Mouse (Mus musculus) midbrain, embryonic 11.5 days (tissue): ENCODE data around the gene Nfam1. TPM values are rescaled to one million over a fixed set of nuclear protein-coding genes. Genes with fewer than 3 reads are reported as not detected.

Experiments used
- ATAC-seq: fragments of 200-750 bp; cut with Nextera tagmentation; 2 replicates; pipeline ENCODE4 v1.8.0; 2017; ENCODE audit warnings: moderate TSS enrichment, moderate library complexity; ENCODE audit not compliant: low FRiP score
- DNase-seq: peaks from one replicate; pipeline ENCODE4 v3.0.0; 2015; ENCODE audit warnings: low spot score; ENCODE audit errors: missing footprints
- H3K27ac ChIP-seq: fragments of 300-500 bp; sonication (generic); 2 replicates; pipeline ENCODE4 v1.5.1; 2014; ENCODE audit warnings: low read depth, low read length
- H3K27me3 ChIP-seq: fragments of 300-500 bp; sonication (generic); 2 replicates; pipeline ENCODE4 v1.6.1; 2014; ENCODE audit warnings: mild to moderate bottlenecking, low read length, moderate library complexity, mixed read lengths; ENCODE audit not compliant: control insufficient read depth, insufficient read depth
- H3K36me3 ChIP-seq: fragments of 300-500 bp; sonication (generic); 2 replicates; pipeline ENCODE4 v1.6.1; 2014; ENCODE audit warnings: mild to moderate bottlenecking, low read length, moderate library complexity, mixed read lengths; ENCODE audit not compliant: control insufficient read depth, insufficient read depth
- H3K4me1 ChIP-seq: fragments of 300-500 bp; sonication (generic); 2 replicates; pipeline ENCODE4 v1.6.1; 2014; ENCODE audit warnings: low read length; ENCODE audit not compliant: control insufficient read depth, insufficient read depth
- H3K4me2 ChIP-seq: fragments of 300-500 bp; sonication (generic); 2 replicates; pipeline ENCODE4 v1.6.1; 2014; ENCODE audit warnings: mild to moderate bottlenecking, moderate library complexity
- H3K4me3 ChIP-seq: fragments of 300-500 bp; sonication (generic); 2 replicates; pipeline ENCODE4 v1.5.1; 2014; ENCODE audit warnings: low read depth, low read length
- H3K9ac ChIP-seq: fragments of 300-500 bp; sonication (generic); 2 replicates; pipeline ENCODE4 v1.6.1; 2014; ENCODE audit warnings: low read length
- H3K9me3 ChIP-seq: fragments of 300-500 bp; sonication (generic); 2 replicates; pipeline ENCODE4 v1.6.1; 2016; ENCODE audit warnings: low read length; ENCODE audit not compliant: control insufficient read depth
- WGBS: fragments of 180-500 bp; shearing (Covaris S2); extraction: QIAGEN DNeasy Blood & Tissue Kit; methylation state at CpG from one replicate; pipeline ENCODE4 v1.1.7; 2014; 5-methylcytosine and 5-hydroxymethylcytosine counted together
- microRNA-seq: library from miRNA; unstranded; fragments of <30 nt; microRNA quantifications from one replicate; pipeline ENCODE4, GENCODE M21; 2017
- polyA plus RNA-seq: library from polyadenylated mRNA; unstranded; fragments of >200 nt; fragmentation: Nextera tagmentation; extraction: Ambion mirVana; gene quantifications from 2 replicates; pipeline ENCODE4 v1.2.1, GENCODE M21; 2014

Nfam1 gene
- polyA plus RNA-seq, 1 experiment from 2014 or later = 4.0 TPM

GRCm38 (mm10) chr15:82950246-82950645 is 82.9 kb downstream of the Nfam1 start:
- Histone ChIP-seq H3K4me2 (no peak overlapping the region), H3K4me1 (peaks cover 19% of the 10 kb centered on the region), H3K4me3 (no peak overlapping the region), H3K9me3 (no peaks in the 10 kb centered on the region), H3K27me3 (peaks cover 17% of the 10 kb centered on the region), H3K9ac (no peak overlapping the region), H3K36me3 (no peaks in the 10 kb centered on the region), H3K27ac (no peak overlapping the region)
- ATAC-seq (no peak), DNase-seq (no peak)
- WGBS = 58% methylated on average over 8 of the region's 8 CpGs

GRCm38 (mm10) chr15:82947431-82947830 is 85.7 kb downstream of the Nfam1 start:
- Histone ChIP-seq H3K27ac (no peak overlapping the region), H3K4me3 (no peak overlapping the region), H3K4me2 (no peak overlapping the region), H3K36me3 (no peaks in the 10 kb centered on the region), H3K27me3 (peaks cover 8% of the 10 kb centered on the region), H3K9me3 (no peaks in the 10 kb centered on the region), H3K4me1 (peaks cover 8% of the 10 kb centered on the region), H3K9ac (no peak overlapping the region)
- ATAC-seq (no peak), DNase-seq (no peak)
- WGBS = 74% methylated on average over 5 of the region's 5 CpGs

DNA sequence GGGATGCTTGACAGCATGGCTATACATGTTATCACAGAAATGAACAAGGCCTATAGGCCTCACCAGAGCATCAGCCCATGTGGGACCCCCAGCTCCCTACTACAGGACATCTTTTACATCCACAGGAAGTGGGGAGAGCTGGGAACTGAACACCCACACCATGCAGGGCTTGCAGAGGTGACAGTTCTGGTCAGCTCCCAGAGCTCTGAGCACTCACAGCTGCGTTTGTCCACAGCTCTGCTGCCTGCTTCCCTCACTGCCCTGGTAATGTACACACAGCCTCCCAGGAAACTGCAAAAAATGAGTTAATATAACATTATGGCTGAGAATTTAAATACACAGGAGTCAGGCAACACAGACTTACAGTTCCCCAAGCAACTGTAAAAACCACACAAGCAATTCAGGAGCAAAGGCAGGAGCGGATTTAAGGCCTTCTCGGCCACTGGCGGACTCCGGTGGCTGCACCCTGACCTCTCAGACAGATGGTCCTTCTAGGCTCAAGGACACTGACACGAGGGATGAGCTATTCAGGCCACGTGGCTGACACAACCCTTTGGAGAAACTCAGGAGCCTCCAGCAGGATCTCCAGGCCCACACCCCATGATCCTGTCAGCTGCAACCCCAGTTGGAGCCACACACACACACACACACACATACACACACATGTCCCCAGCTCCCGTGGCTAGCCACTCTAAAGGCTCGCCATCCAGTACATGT is 88.5 kb downstream of the Nfam1 start:
- DNase-seq = no peak
- 75% methylated on average over 9 of the region's 9 CpGs for WGBS
- no peaks in the 10 kb centered on the region for H3K27me3 ChIP-seq
- H3K4me2 ChIP-seq = no peak overlapping the region
- ATAC-seq = no peak
- no peaks in the 10 kb centered on the region for H3K9me3 ChIP-seq
- no peak overlapping the region for H3K4me3 ChIP-seq
- peaks cover 6% of the 10 kb centered on the region; the same call in 1 of the 2 replicates for H3K4me1 ChIP-seq
- no peaks in the 10 kb centered on the region for H3K36me3 ChIP-seq
- H3K9ac ChIP-seq = no peak overlapping the region
- no peak overlapping the region for H3K27ac ChIP-seq

Small RNA genes within 50 kb of the gene (microRNA-seq; reads per million reads assigned to microRNA genes)
- 30.5 reads per million, percentile 41 among the genes with 10 or more reads in this experiment for gene Mir3080

Other genes starting within 250 kb of the Nfam1 start
- not detected in 2 replicates for gene Cyp2d26, start 239.0 kb downstream of the Nfam1 start, polyA plus RNA-seq
- 12.3 and 13.5 TPM in 2 replicates for gene Tcf20, start 45.4 kb downstream of the Nfam1 start, polyA plus RNA-seq
- gene Serhl, start 56.2 kb upstream of the Nfam1 start, polyA plus RNA-seq = 46.9 and 47.0 TPM in 2 replicates
- 70.5 and 79.6 TPM in 2 replicates for gene Rrp7a, start 89.5 kb upstream of the Nfam1 start, polyA plus RNA-seq
- 167 and 173 TPM in 2 replicates for gene Poldip3, start 116.1 kb upstream of the Nfam1 start, polyA plus RNA-seq
- gene Cyb5r3, start 139.3 kb upstream of the Nfam1 start, polyA plus RNA-seq = 156 and 161 TPM in 2 replicates
- 1.4 and 1.6 TPM in 2 replicates for gene A4galt, start 218.5 kb upstream of the Nfam1 start, polyA plus RNA-seq